Mouse (Mus musculus): ENCODE data around the gene Cox4i2. TPM values are rescaled to one million over a fixed set of nuclear protein-coding genes. Genes with fewer than 3 reads are reported as not detected.

Cox4i2 gene
- polyA plus RNA-seq, 1 experiment, result not detected

- Histone ChIP-seq H3K4me1 (ENCODE audit: control insufficient read depth) (peaks cover 2% of the 10 kb centered on the region; the same call in 1 of the 2 replicates), H3K27me3 (ENCODE audit: control insufficient read depth) (peaks cover 14% of the 10 kb centered on the region), H3K4me3 (replicated peaks) (no peak overlapping the region), H3K9me3 (ENCODE audit: control insufficient read depth, low read length) (no peaks in the 10 kb centered on the region), H3K36me3 (ENCODE audit: control insufficient read depth) (no peaks in the 10 kb centered on the region)
- TF ChIP-seq GATA1 (IDR thresholded peaks at IDR 0.05; ENCODE audit: low read length) (no peak), TAL1 (IDR thresholded peaks at IDR 0.05; ENCODE audit: low read length) (no peak)
Measured at GRCm38 (mm10) chr2:152718076-152718475, 35.9 kb upstream of the Cox4i2 start.

GRCm38 (mm10) chr2:152723651-152724331, 30.2 kb upstream of the Cox4i2 start:
- Histone ChIP-seq H3K9me3 (ENCODE audit: control insufficient read depth, low read length) (no peaks in the 10 kb centered on the region; the same call in 1 of the 2 replicates), H3K27me3 (ENCODE audit: control insufficient read depth) (peaks cover 44% of the 10 kb centered on the region), H3K36me3 (ENCODE audit: control insufficient read depth) (no peaks in the 10 kb centered on the region), H3K4me1 (ENCODE audit: control insufficient read depth) (peaks cover 5% of the 10 kb centered on the region), H3K4me3 (replicated peaks) (no peak overlapping the region)
- TF ChIP-seq TAL1 (IDR thresholded peaks at IDR 0.05; ENCODE audit: low read length), result no peak
- no peak for TF ChIP-seq GATA1 (IDR thresholded peaks at IDR 0.05; ENCODE audit: low read length)

DNA sequence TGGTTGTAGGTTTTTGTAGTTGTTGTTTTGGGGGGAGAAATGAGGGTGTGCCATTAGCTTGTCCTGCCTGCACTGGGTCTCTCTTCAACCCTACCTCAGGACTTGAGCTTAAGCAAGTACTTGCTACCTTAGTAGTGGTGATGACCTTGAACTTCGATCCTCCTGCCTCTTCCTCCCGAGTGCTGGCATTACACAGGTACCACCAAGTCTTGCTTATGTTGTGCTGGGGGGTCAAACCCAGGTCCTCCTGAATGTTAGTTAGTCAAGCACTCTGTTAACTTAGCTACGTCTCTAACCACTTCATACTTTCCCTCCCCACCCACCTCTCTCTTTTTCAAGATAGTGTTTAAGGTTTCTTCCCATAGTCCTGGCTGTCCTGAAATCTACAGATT, 29.6 kb upstream of the Cox4i2 start:
- no peak overlapping the region for H3K4me3 ChIP-seq (replicated peaks)
- no peaks in the 10 kb centered on the region; the same call in 1 of the 2 replicates for H3K9me3 ChIP-seq (ENCODE audit: control insufficient read depth, low read length)

GRCm38 (mm10) chr2:152725178-152725750, 28.7 kb upstream of the Cox4i2 start:
- no peaks in the 10 kb centered on the region; the same call in 1 of the 2 replicates for H3K9me3 ChIP-seq (ENCODE audit: control insufficient read depth, low read length)
- H3K27me3 ChIP-seq (ENCODE audit: control insufficient read depth), result peaks cover 41% of the 10 kb centered on the region
- H3K4me1 ChIP-seq (ENCODE audit: control insufficient read depth), result peaks cover 10% of the 10 kb centered on the region
- H3K36me3 ChIP-seq (ENCODE audit: control insufficient read depth), result no peaks in the 10 kb centered on the region
- TF ChIP-seq GATA1 (IDR thresholded peaks at IDR 0.05; ENCODE audit: low read length) (no peak), TAL1 (IDR thresholded peaks at IDR 0.05; ENCODE audit: low read length) (no peak)
- H3K4me3 ChIP-seq (replicated peaks), result no peak overlapping the region

More for the DNA sequence above, 29.6 kb upstream of the Cox4i2 start:
- peaks cover 5% of the 10 kb centered on the region for H3K4me1 ChIP-seq (ENCODE audit: control insufficient read depth)
- TF ChIP-seq TAL1 (IDR thresholded peaks at IDR 0.05; ENCODE audit: low read length), result no peak
- no peak for TF ChIP-seq GATA1 (IDR thresholded peaks at IDR 0.05; ENCODE audit: low read length)
- H3K27me3 ChIP-seq (ENCODE audit: control insufficient read depth), result peaks cover 44% of the 10 kb centered on the region
- no peaks in the 10 kb centered on the region for H3K36me3 ChIP-seq (ENCODE audit: control insufficient read depth)

DNA sequence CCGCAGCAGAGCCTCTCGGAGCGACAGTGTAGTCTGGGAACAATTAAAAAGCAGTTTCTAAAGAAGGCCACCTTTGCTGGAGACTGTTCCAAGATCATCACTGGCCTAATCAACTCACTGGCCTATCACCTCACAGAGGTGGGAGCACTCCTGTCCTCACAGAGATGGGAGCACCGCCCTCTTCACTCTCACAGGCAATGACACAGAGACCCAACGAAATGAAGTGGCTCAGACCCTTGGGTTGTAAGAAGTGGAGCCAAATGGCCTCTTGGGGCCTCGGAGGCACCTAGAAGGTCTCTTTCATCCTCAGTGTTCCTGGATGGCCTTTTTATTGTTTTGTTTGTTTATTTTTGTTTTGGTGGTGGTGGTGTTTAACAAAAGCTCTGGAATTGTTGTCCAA, 27.8 kb upstream of the Cox4i2 start:
- Histone ChIP-seq H3K27me3 (ENCODE audit: control insufficient read depth) (peaks cover 43% of the 10 kb centered on the region), H3K4me1 (ENCODE audit: control insufficient read depth) (peaks cover 10% of the 10 kb centered on the region), H3K4me3 (replicated peaks) (no peak overlapping the region), H3K36me3 (ENCODE audit: control insufficient read depth) (no peaks in the 10 kb centered on the region), H3K9me3 (ENCODE audit: control insufficient read depth, low read length) (no peaks in the 10 kb centered on the region; the same call in 1 of the 2 replicates)
- TF ChIP-seq GATA1 (IDR thresholded peaks at IDR 0.05; ENCODE audit: low read length) (no peak), TAL1 (IDR thresholded peaks at IDR 0.05; ENCODE audit: low read length) (no peak)

DNA sequence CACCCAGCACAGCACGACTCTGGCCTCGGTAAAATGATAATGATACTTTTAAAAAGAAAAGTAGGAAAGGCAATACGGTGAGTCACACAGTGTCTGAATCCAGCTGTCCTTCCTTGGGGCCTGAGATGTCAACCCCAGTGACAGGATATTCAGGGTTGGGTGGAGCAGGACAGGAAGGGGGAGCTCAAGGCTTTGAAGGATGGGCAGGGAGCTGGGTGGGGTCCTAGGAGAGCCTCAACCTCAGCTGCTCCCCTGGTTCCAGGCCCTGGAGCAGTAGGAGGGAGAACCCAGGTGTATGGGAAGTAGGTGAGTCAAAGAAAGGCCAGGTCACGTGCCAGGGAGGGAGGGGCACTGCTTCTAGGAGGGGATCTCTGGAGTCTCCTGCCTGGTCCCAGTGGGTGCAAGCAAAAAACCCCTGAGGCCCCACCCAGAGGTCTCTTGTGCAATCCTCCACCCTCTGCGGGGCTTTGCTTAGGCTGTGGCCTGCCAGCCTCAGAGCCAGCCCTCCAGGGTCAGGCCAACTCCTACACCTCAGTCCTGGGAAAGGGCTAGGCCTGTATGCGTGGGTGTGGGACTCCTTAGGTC, 27.1 kb upstream of the Cox4i2 start:
- no peak for TF ChIP-seq TAL1 (IDR thresholded peaks at IDR 0.05; ENCODE audit: low read length)
- TF ChIP-seq GATA1 (IDR thresholded peaks at IDR 0.05; ENCODE audit: low read length), result no peak
- no peak overlapping the region for H3K4me3 ChIP-seq (replicated peaks)
- H3K27me3 ChIP-seq (ENCODE audit: control insufficient read depth), result peaks cover 43% of the 10 kb centered on the region
- no peaks in the 10 kb centered on the region for H3K36me3 ChIP-seq (ENCODE audit: control insufficient read depth)
- H3K4me1 ChIP-seq (ENCODE audit: control insufficient read depth), result peaks cover 10% of the 10 kb centered on the region
- no peaks in the 10 kb centered on the region; the same call in 1 of the 2 replicates for H3K9me3 ChIP-seq (ENCODE audit: control insufficient read depth, low read length)

GRCm38 (mm10) chr2:152727795-152728510, 26.0 kb upstream of the Cox4i2 start:
- TF ChIP-seq GATA1 (IDR thresholded peaks at IDR 0.05; ENCODE audit: low read length) (no peak), TAL1 (IDR thresholded peaks at IDR 0.05; ENCODE audit: low read length) (no peak)
- H3K27me3 ChIP-seq (ENCODE audit: control insufficient read depth), result peaks cover 32% of the 10 kb centered on the region
- no peak overlapping the region for H3K4me3 ChIP-seq (replicated peaks)
- H3K36me3 ChIP-seq (ENCODE audit: control insufficient read depth), result no peaks in the 10 kb centered on the region
- H3K9me3 ChIP-seq (ENCODE audit: control insufficient read depth, low read length), result no peaks in the 10 kb centered on the region; the same call in 1 of the 2 replicates
- H3K4me1 ChIP-seq (ENCODE audit: control insufficient read depth), result peaks cover 10% of the 10 kb centered on the region

- H3K27me3 ChIP-seq (ENCODE audit: control insufficient read depth), result peaks cover 31% of the 10 kb centered on the region
- no peaks in the 10 kb centered on the region for H3K36me3 ChIP-seq (ENCODE audit: control insufficient read depth)
- TF ChIP-seq TAL1 (IDR thresholded peaks at IDR 0.05; ENCODE audit: low read length), result no peak
- no peak for TF ChIP-seq GATA1 (IDR thresholded peaks at IDR 0.05; ENCODE audit: low read length)
- no peak overlapping the region for H3K4me3 ChIP-seq (replicated peaks)
- H3K4me1 ChIP-seq (ENCODE audit: control insufficient read depth), result peaks cover 10% of the 10 kb centered on the region
- H3K9me3 ChIP-seq (ENCODE audit: control insufficient read depth, low read length), result no peaks in the 10 kb centered on the region; the same call in 1 of the 2 replicates
Measured at GRCm38 (mm10) chr2:152728594-152728993, 25.4 kb upstream of the Cox4i2 start.

Data from erythroblast, embryonic 14.5 days (primary cell).